Mouse (Mus musculus) activated CD4-positive, CD25-positive, alpha-beta regulatory T cell, adult 4 months (primary cell): ENCODE results near the gene Cacna2d3. TPM values are rescaled to one million over a fixed set of nuclear protein-coding genes. Genes with fewer than 3 reads are reported as not detected.

ENCODE experiments used
- ATAC-seq: one replicate; pipeline ENCODE4 v1.8.0; 2017
- polyA plus RNA-seq, 2 experiments: library from polyadenylated mRNA; unstranded; fragments of 100-300 nt; shearing (Covaris generic); gene quantifications; one replicate each; pipeline ENCODE4 v1.2.1; 2017

Cacna2d3 gene
- polyA plus RNA-seq, 2 experiments from 2014 or later, result not detected

- ATAC-seq, result no peak
These were observed 243.2 kb downstream of the Cacna2d3 start for GRCm38 (mm10) chr14:29478403-29478983.

DNA sequence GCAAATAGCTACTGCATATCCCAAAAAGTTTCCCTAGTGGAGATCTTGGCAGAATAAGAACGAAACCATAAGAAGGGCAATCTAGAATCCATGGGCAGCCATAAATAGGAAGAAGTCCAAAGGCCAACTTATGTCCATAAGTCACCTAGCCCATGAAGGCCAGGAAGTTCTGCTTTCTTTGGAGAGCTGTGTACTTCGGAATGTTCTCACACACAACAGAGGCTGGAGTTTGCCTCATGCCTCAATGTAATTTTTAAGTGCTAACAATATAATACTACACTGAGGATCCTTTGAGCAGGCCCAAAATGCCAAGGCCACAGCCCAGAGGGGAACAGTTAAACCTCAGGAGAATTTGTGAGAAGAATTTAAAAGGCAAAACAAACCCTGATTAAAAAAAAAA is 257.4 kb downstream of the Cacna2d3 start:
- ATAC-seq, result no peak

GRCm38 (mm10) chr14:29449203-29449602 is 272.5 kb downstream of the Cacna2d3 start:
- ATAC-seq, result no peak

GRCm38 (mm10) chr14:29443091-29444026 is 278.3 kb downstream of the Cacna2d3 start:
- no peak for ATAC-seq

- ATAC-seq, result no peak
These were observed 279.2 kb downstream of the Cacna2d3 start for GRCm38 (mm10) chr14:29442476-29442875.

DNA sequence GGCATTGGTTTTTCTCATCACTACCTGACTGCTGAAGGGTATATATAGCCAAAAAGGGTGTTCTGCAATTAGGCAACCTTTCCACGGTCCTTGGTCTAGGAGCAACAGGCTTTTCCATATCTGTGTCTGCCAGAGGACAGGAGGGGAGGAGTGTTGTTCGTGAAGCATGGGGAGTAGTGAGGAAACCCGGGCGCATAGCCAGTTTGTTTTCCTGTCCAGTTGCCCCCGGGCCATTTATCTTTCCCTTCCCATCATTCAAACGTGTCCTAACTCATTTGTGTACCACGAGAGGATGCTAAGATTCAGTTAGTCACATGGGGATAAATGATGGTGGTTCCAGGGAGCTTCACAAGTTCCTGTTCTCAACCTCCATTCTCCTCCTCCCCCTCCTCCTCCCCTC is 283.0 kb downstream of the Cacna2d3 start:
- no peak for ATAC-seq

DNA sequence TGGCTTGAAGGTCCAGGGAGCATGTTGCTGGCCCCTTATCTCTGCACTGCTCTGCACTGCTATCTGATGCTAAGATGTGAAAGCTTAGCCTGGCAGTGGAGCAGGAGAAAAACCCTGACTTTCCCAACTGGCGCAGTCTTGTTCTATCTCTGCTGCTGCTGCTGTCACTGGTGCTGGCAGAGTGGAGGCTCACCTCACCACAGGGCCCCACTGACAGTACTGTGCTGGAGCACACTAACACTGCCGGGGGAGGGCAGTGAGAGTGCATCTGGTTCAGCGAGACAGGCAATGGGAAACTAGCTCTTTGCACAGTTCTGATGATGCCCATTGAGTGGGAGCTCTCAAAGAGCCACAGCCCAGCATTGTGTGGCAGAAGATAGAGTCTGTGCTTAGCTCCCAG is 283.4 kb downstream of the Cacna2d3 start:
- ATAC-seq, result no peak

DNA sequence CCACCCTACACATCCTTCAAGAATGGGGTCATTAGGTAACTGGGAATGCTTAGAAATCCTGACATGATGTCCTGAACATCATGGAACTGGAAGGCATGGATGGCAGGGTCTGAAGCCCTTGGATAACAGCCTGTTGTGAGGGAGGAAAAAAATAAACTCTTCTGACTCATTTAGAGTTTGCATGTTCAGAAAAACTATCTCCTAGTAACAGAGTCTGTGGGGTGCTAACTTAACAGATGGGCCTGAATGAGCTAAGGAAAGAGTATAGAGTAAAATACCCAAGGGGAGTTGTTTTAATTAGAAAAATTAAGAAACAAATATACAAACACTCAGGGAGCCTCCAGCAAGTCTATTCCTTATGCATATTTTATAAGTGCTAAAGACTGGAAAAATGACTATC is 286.5 kb downstream of the Cacna2d3 start:
- no peak for ATAC-seq

DNA sequence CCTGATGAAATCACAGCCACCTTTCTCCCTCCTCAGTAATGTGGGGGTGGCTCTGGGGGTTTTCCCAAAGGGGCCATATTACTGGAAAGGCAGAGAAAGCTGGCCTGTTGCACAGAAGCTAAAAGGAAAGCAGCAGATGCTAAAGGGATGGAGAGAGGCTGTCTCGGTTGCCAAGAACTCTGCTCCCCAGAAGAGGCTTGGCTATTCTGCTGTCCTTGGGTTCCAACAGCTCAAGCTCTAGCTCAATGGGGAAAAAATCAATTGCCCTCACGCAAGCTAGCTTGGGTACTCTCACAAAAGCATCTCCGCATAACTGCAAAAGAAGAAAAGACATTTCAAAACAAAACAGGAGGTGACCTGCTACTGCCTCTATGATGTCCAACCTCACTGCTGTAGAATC is 287.9 kb downstream of the Cacna2d3 start:
- no peak for ATAC-seq

- ATAC-seq, result no peak
These were observed 288.5 kb downstream of the Cacna2d3 start for GRCm38 (mm10) chr14:29433076-29433714.

GRCm38 (mm10) chr14:29429788-29430187 is 291.9 kb downstream of the Cacna2d3 start:
- ATAC-seq, result no peak

- ATAC-seq, result no peak
These were observed 296.0 kb downstream of the Cacna2d3 start for GRCm38 (mm10) chr14:29425666-29426065.

DNA sequence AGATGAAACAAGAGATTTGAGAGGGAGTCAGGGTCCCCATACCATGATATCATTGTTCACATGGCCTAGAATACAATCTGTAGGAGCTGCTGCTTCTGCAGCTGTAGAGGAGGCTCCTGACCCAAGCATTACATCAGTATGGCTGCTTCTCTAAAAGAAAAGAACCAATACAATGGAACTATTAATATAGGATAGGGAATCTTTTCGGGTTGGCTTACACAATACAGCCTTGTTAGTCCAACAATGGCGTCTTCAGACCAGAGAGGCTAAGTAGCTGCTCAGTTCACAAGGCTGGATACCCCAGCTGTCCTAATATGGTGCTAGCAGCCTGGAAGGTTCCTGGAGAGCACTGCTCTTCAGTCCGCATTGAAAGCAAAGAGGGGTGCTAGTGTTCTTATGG is 296.5 kb downstream of the Cacna2d3 start:
- ATAC-seq, result no peak

DNA sequence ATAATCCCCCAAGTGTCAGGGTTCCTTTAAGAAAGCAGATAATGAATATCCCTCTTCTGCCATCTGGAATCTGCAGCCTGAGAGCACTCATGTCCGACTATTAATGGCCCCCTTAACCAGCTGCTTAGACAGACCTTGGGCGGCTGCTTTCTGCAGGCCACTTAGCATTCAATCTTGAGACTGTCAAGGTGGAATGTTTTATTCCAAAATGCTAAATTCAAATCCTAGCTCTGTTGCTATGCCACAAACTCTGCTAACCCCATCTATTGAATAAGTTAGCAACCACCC is 315.8 kb downstream of the Cacna2d3 start:
- no peak for ATAC-seq

DNA sequence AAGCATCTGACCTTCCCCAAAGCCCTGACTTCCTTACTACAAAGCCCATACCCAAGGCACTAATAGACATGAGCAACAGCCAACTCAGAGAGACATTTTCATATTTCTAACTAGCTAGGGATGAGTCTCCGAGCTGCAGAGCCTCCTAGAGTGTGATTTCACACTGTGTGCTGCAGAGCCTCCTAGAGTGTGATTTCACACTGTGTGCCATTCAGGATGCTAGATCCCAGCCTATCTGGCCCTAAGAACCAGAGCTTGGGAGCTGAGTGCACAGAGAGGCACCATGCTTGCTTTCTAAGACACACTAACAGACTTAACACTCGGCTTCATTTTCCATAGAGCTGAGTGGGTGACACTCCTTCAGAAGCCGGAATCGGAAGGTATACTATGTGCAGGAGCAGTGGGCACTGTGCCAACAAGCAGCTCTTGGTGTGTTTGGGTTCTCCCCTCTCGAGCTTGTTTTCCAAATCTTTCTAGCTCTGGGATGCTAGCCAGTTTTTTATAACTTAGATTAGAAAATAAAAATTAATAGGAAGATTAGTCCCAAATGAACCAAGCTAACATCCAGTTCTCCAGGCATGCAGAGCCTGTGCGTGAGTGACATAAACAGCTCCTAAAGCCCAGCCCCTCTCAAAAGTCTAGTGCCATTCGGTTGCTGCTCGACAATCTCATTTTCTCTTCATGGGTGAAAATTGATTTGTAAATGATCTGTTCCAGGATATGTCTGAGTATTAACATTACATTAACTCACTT is 316.4 kb downstream of the Cacna2d3 start:
- no peak for ATAC-seq

DNA sequence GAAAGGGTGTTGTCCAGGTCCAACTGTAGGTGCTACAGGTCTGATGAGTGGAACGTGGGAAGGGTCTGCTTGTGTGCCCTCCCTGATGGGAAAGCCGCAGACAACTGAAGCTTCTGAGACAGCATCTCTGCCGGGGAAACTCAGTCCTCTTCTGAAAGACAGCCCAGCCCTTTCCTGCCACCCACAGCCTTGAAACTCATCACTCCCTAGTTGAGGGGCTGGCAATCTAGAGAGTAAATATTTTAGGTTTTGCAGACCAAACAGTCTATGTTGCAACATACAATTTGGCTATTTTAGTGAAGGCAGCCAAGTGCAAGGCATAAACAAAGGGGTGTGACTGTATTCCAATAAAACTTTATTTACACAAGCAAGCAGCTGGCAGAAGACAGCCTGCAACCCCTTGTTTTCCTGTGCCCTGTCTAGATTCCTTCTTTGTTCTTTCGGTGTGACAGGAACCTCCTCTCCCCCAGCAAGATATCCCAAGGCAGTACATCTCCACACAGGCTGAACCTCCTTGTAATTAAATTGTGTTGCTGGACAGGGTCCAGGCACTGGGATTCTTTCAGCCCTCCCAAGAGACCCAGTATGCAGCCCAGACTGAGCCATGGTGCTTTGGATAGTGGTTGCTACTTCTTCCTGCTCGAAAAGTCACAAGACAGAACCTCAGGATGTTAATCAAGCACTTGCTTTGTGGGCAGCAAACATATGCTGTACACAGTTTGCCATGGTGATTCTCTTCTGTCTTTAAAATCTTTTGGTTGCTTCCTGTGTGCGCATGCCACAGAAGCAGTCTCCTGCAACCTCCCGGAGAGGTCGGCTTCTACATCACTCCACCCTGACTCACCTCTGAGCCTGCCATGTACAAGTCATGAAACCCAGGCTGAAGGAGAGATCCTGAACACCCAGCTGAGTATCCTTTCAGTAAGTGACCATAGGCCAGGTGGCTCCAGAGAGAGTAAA is 317.5 kb downstream of the Cacna2d3 start:
- ATAC-seq, result no peak

DNA sequence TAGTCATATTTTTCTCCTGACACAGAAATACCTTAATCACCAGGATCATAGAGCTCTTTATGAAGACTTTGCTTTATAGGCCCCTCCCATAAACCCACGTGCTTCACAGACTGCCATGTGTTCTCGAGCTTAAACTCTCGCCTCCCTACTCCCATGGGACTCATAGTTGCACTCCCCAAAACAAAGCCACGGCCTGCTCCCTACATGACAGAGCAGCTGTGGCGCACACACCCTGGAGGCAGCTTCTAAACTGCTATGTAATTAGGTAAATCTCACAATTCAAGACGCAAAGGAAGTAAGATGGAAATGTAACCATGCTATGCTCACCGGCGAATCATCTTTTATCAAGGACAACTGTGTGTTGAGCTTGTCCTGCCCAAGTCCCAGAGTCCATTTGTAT is 319.2 kb downstream of the Cacna2d3 start:
- no peak for ATAC-seq

GRCm38 (mm10) chr14:29393786-29394185 is 327.9 kb downstream of the Cacna2d3 start:
- no peak for ATAC-seq

- ATAC-seq, result no peak
These were observed 328.8 kb downstream of the Cacna2d3 start for GRCm38 (mm10) chr14:29392851-29393250.

DNA sequence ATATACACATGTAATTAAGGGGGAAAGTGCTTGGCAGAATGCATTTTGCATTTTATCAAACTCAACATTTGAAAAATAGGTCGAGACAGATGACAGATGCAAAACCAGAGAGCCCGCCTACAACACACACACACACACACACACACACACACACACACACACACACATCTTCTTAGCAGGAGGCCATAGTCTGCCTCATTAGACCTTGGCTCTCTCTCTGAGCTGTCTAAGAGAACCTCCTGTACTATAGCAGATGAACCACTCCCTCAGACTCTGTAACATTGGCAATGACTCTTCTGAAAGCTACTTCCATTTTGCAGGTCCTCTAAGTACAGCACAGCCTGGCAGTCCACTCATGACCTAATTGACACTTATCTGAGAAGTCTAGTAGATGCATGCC is 330.2 kb downstream of the Cacna2d3 start:
- no peak for ATAC-seq

DNA sequence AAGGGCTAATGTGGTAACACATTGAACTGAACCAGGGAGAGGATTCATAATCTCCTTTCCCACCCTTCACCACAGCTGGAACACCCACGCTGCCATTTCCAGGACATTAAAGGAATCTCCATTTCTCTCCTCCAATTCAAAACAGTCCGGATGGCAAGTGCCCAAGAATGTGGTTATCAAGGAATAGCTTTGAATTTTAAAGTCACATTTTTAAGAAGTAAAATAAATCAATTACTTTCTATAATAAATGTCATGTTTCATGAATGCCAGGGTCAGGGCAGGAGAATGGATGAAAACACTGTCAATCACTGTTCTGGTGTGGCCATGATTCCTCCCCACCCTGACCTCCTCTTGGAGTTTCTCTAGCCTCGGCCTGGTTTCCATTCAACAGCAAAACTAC is 333.9 kb downstream of the Cacna2d3 start:
- ATAC-seq, result no peak

DNA sequence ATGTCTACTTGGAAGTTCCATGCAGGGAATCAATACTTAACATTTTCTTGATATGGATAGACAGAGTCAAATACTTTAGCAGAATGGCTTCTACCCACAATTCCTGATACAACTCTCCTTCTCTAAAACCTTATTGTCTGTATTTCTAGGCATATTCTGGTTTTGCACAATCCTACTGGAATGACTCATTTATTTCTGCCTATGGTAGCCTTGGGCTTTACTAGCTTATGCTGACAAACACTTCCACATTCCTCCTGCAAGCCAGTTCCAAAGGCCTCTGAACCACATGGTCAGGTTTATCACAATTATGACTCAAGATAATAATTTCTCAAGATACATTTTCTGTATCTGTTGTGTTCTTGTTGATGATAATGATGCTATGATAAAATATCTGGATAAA is 336.2 kb downstream of the Cacna2d3 start:
- no peak for ATAC-seq
